Mouse (Mus musculus) thymus, postnatal 36 days (tissue): ENCODE results near the gene Rhog.

ENCODE experiments used
- DNase-seq, 2 experiments: peaks; one replicate each; pipeline ENCODE4 v3.0.0; 2022; ENCODE audit warnings: mixed read lengths in 2 of 2

Gene Rhog

GRCm38 (mm10) chr7:102211071-102211470 lies 44.8 kb downstream of the Rhog start:
- no peak for DNase-seq

DNA sequence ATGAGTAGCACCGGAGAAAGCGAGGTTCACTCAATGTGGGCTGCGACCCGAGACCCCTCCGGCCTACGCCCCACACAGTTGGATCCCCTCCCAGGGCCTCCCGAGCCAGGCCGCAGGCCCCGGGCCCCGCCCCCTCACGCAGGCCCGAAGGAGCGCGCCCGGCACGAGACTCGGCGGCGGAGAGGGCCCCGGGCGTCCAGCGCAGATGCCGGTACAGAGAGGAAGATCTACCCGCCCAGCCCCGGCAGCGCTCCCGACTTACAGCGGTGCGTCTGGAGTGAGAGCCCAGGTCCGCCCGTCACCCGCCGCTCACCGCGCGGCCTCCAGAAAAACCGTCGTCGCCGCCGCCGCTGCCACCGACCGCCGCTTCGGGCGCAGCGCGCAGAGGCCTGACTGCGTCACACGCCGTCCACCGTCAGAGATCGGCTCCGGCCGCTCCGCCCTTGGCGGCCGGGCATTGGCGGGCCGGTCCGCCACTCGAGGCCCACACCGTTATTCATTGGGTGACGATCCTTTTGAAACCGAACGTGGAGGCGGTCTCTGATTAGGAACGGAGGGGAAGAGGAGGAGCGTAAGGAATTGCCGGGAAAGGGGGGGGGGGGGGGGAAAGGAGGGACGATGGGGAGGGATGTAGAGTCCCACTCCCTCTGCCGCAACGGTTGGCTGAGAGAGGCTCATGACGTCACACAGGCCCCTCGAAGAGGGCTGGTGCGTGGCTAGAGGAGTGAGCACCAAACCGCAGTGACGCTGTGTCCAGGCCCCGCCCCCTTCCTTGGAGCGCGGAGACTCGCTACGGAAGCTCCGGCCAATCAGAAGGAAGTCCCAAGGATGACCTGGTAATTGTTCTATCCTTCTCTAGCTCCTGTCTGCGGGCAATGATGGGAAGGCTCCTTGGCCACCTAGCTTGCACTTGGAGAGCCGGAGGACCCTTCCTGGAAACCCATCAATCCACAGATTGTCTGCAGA lies 45.8 kb downstream of the Rhog start, which contains the start of the genes Nup98 and Pgap2:
Gene Nup98 (minus strand): TSS at position 421 of the 966 bp plus-strand sequence.
Gene Pgap2 (plus strand): TSS at position 453 of the 966 bp plus-strand sequence.
- DNase-seq, result peak; percentile 96 to 98

- DNase-seq, result no peak
Measured at GRCm38 (mm10) chr7:102208806-102209363, 47.0 kb downstream of the Rhog start.

DNA sequence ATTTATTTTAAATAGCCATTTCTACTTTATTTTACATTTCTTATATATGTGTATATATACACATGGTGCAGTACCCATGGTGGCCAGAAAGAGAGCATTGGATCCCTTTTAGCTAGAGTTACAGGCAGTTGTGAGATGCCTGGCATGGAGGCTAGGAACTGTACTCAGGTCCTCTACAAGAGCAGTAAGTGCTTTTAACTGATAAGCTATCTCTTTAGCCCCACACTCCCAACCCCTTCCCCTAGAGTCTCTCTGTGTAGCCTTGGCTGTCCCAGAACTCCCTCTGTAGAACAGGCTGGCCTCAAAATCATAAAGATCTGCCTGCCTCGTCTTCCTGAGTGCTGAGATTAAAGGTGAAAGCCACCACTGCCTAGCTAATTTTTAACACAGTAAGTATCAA lies 50.2 kb downstream of the Rhog start:
- DNase-seq, result no peak

- no peak for DNase-seq
Measured at GRCm38 (mm10) chr7:102204296-102204857, 51.5 kb downstream of the Rhog start.

DNA sequence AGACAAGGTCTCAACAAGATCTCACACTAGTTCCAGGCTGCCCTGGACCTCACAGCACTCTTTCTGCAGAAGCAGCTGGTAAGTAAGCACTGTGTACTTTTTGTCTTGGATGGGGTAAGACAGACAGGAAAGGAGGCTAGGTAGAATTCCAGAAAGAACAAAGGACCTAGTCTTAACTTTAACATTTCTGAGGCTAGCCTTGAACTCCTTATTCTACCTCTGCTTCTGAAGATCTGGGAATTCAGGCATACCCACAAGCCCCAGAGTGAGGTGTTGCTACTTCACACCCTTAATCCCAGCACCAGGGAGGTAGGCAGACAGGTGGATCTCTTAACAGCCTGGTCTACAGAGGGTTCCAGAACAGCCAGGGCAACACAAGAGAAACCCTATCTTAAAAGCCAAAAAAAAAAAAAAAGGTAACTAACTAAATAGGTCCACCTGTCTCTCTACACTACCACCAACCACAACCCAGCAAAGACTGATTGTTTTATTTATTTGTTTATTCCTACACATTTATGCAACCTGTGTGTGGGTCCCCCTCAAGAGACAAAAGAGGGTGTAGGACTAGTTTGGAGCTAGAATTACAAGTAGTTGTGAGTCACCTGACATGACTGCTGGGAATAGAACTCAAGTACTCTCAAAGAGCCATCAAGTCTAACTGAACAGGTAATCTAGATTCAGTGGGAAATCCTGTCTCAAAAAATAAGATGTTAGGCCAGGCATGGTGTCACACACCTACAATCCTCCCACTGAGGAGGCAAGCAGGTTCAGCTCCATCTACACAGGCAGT lies 54.7 kb downstream of the Rhog start:
- DNase-seq, result no peak

GRCm38 (mm10) chr7:102200576-102200975 lies 55.3 kb downstream of the Rhog start:
- no peak for DNase-seq

DNA sequence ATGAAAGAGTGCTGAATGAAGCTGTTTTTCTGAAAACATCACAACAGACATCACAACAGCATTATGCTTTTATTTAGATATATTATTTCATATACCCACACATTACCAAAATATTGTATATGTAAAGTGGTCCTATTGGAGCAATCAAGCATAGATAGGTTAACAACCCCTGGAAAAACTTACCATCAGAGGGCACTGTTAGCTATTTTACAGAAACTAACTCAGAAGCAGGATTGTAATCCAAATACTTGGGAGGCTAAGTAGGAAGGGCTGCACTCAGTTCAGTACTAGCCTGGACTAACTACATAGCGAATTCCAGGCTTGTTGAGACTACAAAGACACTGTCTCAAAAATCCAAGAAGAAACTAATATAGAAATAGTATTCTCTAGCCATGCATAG lies 63.5 kb downstream of the Rhog start:
- DNase-seq, result no peak
